Mouse (Mus musculus) adipocyte (in vitro differentiated cells): ENCODE results near the gene Tmem82.
"Not testable (repeated sequence)": the region's sequence is repeated elsewhere in the genome, so short reads cannot be mapped to it uniquely, and the experiment has no call there.

ENCODE experiments used
- DNase-seq: peaks from one replicate; pipeline ENCODE4 v3.0.0-alpha.2; 2016; ENCODE audit warnings: low spot score

The Tmem82 gene

DNA sequence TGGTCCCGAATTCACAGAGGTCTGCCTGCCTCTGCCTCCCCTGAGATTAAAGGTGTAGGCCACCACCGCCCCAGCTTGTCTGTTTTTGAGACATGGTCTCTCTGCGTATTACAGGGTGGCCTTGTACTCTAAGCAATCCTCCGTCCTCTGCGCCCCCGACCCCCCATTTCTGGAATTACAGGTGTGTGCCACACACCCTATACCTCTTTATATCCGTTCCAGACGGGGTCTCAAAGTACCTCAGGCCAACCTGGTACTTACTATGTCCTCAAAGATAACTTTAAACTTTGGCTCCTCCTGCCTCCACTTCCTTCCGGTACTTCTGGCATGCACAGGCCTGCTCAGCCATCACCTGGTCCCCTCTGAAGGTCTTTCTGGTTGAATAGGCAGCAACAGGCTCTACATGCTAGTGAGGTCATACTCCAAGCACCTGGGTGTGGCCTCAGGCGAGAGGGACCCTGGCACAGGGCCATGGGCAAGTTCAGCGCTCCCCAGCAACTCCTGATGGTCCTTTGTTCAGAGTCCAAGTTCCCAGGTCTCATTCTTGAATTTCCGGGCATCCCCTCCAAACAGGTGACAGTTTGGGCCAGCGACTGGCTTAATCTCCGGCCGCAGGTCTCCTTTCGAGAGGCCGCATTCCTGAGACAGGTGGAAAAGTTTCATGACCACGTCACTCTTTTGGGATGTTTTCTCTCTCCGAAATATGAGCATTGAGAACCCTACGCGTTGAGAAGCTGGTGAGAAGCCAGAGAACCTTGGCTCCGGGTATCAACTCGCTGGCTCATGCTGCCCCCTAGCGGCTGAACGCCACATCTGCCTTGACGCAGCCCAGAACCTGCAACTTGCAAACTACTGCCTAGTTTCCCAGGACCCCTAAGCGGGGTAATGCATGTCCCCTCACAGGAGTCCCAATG, 43.4 kb downstream of the Tmem82 start:
- DNase-seq = peak; percentile 82

DNA sequence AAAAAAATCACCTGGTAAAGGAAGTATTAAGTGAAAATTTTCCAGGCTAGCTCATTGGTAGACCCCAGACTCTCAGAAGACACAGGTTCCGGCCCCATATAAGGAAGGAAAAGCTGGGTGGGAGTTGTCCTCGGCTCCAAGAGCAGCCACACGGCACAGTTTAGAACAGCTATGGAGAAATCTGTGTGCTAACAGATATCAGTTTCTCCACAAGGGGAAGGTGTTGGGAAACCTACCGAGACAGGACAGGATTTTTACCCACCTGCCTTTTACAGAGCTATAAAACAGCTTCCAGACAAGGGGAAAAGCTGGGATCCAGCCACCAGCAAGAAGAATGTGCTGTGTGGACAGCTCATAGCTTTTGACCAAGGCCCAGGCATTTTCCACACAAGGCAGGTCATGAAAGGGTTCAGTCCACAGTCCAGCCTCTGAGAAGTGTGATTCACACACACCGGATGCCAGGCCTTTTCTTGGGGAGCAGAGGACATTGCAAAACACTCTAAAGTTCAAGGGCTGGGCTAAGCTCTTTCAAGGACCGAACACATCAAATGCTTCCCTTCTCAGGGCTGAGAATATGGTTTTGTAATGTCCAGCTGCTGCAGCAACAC, 45.0 kb downstream of the Tmem82 start:
- DNase-seq = peak; percentile 80

DNA sequence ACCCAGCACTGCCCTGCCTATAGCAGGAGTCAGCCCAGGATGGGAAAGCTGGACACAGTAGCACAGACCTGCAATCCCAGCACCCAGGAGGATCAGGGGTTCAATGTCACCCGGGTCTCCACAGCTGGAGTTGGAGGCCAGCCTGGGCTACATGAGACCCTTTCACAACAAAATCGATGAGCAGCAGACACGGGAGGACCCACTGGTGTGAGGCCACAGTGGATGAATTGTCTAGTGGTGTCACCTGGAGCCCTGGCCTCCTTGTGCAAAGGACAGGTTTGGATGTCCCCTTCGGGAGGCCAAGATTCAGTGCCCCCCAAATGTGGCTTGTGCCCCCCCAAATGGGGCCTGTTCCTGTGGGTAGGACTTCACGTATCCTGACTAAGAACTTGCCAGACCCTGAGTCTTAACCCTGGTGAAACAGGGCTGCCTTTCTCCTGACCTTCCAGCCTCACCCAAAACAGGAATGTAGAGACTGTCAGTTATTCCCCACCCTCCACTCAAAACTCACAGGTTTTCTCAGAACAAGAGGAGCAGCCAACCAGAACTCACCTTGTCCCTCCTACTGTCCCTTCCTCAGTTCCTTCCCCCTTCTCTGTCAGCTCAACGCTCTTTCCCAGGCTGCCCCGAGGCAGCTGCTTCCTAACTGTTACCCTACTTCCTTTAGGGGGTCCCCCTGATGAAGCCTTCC, 45.6 kb downstream of the Tmem82 start:
- no peak for DNase-seq

DNA sequence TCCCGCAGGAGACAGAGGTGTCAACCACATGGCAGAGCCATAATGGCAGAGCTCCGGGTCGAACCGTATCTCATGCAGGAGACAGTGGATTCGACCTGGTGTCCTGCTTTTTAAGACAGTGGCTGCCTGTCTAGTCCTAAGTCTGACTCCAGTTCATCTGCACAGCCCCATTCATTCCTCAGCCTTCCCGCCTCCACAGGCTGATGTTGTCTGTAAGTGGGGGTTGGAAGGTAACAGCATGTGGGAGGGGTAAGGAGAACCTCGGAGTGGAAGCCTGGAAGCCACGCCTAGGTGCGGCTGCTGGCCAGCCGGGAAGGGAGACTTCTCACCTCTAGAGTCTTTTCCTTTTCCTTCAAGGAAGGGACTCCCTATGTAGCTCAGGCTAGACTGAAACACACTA, 46.5 kb downstream of the Tmem82 start:
- DNase-seq = no peak

DNA sequence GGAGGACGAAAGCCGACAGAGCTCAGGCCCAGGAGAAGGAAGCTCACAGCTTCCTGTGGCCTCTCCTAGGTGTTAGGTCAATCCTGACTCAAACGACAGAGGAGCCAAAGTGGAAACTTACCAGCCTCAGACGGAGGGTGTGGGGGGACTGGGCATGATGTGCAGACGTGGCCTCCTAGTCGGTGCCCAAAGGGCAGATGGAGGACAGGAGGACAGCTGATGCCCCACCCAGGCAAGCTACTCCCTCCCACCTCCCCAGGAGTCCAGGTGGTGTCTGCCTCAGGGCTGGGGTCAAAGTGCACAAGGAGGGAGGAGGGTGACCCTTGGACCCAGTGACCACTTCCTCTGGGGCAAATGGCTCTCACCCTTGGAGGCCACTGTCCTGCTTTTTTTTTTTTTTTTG, 47.1 kb downstream of the Tmem82 start:
- DNase-seq = no peak

DNA sequence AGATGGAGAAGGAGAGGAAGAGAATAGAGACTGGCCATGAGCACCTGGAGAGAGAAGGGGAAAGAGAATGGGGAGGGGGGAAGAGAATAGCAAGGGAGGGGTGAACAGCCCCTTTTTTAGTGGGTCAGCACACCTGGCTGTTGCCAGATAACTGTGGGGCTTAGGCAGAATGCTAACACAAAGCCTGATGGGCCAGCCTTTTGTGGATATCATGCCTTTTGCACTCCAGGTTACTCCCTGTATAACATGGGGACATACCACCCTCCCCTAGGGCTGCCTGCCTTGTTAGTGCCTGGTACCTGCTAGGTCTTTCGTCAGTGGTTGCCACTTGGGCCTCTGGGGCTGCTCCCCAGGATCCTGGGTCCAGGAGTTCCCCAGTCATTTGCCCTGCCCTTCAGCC, 47.6 kb downstream of the Tmem82 start:
- no peak for DNase-seq

DNA sequence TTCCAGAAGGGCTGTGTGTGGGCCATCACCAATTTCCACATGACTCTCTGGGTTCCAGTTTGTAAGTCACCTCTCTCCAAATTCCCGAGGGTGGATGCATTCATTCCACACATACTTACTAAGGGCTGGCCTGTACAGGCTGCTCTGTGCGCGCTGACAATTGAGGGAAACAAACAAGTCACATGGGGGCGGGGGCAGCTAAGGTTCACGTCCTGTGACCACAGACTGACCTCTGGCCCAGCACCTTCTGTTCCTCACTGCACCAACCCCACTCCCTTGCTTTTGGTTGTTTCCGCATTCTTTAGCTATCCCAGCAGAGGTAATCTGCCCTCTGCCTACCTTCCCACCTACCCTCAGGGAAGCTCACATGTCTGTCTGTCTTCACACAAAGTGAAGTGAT, 48.4 kb downstream of the Tmem82 start:
- no peak for DNase-seq

DNA sequence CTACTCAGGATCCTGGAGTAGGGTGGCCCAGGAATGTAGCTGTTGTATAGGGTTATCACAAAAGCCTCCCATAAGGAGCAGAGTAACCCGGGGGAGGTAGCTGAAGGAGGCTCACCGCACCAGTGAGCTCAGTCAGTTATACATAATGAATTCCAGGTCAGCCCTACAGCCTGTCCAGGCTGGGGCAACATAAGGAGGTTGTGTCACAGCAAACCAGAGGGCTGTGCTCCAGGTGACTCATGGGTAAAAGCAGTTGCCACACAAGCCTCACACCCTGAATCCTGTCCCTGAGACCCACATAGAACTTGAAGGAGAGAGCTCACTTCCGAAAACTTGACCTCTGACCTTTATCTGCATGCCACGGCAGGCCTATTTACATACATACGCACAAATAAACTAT, 49.5 kb downstream of the Tmem82 start:
- DNase-seq = no peak

DNA sequence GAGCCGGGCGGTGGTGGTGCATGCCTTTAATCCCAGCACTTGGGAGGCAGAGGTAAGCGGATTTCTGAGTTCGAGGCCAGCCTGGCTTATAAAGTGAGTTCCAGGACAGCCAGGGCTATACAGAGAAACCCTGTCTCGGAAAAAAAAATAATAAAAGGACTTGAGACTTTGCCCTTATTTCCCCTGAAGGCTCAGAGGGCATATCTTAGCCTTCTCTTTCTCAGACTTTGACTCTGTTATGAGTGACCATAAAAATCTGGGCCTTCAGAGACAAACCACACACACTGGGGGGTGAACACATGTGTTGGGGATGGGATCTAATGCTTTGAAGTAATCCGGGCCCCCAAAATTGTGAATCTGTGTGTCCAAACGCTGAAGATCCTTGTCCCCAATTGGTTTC, 51.3 kb downstream of the Tmem82 start:
- DNase-seq = not testable (repeated sequence)

DNA sequence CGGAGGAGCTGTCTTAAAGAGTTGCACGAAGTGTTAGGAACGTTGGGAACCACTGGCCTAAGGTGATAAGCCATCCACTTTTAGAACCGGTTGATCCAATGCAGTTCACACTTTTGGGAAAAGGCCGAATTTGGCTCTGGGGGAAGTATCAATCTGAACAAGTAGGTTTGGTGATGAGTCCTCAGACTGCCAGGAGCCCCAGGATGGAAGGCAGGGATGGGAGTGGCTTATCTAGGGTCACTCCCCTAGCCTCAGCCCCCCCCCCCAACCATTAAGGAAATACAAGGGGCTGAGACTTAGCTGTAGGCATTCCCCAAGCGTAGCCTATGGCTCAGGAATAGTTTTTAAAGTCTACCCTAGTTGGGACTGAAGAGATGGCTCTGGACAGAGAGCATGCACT, 52.2 kb downstream of the Tmem82 start:
- no peak for DNase-seq

DNA sequence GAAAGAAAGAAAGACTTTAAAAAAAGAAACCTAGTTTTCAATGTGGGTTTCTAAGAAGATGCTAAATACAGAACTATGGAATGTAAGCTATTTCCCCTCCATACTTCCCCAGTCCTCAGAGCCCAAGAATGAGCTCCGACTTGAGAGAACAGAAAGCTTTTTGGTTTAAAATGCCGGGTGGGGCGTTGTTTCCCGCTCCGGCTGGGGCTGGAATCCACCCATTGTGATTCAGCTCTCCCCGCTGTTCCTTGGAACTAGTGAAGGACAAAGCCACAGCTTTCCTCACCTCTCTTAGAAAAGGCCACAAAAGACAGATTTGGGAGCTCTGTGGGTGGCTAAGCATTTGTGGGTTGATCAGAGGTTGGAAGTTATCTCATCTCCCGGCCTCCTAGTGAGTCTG, 53.1 kb downstream of the Tmem82 start:
- DNase-seq = no peak

DNA sequence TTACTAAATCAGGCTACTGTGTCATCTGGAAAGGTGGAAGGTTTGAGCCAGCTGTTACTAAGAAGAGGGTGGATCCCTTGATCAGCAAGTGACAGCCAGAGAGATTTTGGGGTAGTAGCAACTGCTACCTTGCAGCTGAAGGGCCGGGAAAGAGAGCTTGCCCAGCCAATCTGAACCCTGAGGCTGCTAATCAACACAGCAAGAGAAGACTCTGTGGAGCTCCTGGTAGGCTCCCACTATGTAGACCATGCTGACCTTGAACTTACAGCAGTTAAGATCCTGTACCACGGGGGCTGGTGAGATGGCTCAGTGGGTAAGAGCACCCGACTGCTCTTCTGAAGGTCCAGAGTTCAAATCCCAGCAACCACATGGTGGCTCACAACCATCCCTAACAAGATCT, 53.8 kb downstream of the Tmem82 start:
- DNase-seq = no peak

DNA sequence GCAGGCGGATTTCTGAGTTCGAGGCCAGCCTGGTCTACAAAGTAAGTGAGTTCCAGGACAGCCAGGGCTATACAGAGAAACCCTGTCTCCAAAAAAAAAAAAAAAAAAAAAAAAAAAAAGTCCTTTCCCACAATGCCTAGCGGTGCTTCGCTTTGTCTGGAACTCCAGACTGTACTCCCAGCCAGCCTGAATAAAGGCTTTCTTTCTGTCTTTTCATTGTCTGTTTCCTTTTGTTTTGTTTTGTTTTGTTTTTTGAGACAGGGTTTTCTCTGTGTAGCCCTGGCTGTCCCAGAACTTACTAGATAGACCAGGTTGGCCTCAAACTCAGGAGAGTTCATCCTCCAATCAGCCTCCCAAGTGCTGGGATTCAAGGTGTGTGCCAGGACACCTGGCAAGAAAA, 54.2 kb downstream of the Tmem82 start:
- no peak for DNase-seq
